Mouse (Mus musculus) spleen, adult 2 months (tissue): ENCODE data around the gene Ttc41. TPM values are rescaled to one million over a fixed set of nuclear protein-coding genes. Genes with fewer than 3 reads are reported as not detected.

Experiments used
- DNase-seq, 2 experiments: peaks; one replicate each; pipeline versions ENCODE4 v3.0.0 to v3.0.0-alpha.2; 2012 to 2021; ENCODE audit warnings: low spot score in 2 of 2, low read depth in 1 of 2
- H3K27ac ChIP-seq: fragments of 200-500 bp; 2 replicates; pipeline ENCODE4 v1.5.1; 2012; ENCODE audit warnings: low read length, inconsistent platforms; ENCODE audit not compliant: insufficient read depth
- H3K27me3 ChIP-seq: fragments of 200-500 bp; 2 replicates; pipeline ENCODE4 v1.6.1; 2012; ENCODE audit warnings: mild to moderate bottlenecking, moderate library complexity, low read length, inconsistent platforms; ENCODE audit not compliant: control insufficient read depth, insufficient read depth
- H3K36me3 ChIP-seq: fragments of 200-500 bp; 2 replicates; pipeline ENCODE4 v1.6.1; 2012; ENCODE audit warnings: mild to moderate bottlenecking, low read length, inconsistent platforms; ENCODE audit not compliant: control insufficient read depth, insufficient read depth
- H3K4me1 ChIP-seq: fragments of 200-500 bp; 2 replicates; pipeline ENCODE4 v1.6.1; 2011; ENCODE audit warnings: inconsistent platforms; ENCODE audit not compliant: control insufficient read depth, insufficient read depth, insufficient read length
- H3K4me3 ChIP-seq: fragments of 200-500 bp; 2 replicates; pipeline ENCODE4 v1.5.1; 2011; ENCODE audit warnings: mild to moderate bottlenecking, inconsistent platforms; ENCODE audit not compliant: insufficient read depth, insufficient read length; ENCODE audit errors: extremely low read depth
- CTCF ChIP-seq: fragments of 200-500 bp; IDR thresholded peaks from 2 replicates; pipeline ENCODE4 v1.5.1; 2011; ENCODE audit warnings: mild to moderate bottlenecking, inconsistent platforms; ENCODE audit not compliant: insufficient read depth, insufficient read length, insufficient replicate concordance; ENCODE audit errors: extremely low read depth
- POLR2A ChIP-seq: fragments of 200-500 bp; IDR thresholded peaks from 2 replicates; pipeline ENCODE4 v1.6.1; 2011; ENCODE audit warnings: low read depth, low read length, inconsistent platforms
- WGBS: fragments of 180-500 bp; shearing (Covaris S2); methylation state at CpG from one replicate; pipeline ENCODE4 v1.1.7; 2018; 5-methylcytosine and 5-hydroxymethylcytosine counted together
- polyA plus RNA-seq: library from polyadenylated mRNA; depleted of rRNA; stranded (reverse); fragments of >200 nt; gene quantifications from 2 replicates; pipeline ENCODE4 v1.2.3, GENCODE M21; 2012

The Ttc41 gene
- polyA plus RNA-seq, 1 experiment, result 0.58 TPM

- H3K4me1 ChIP-seq, result no peaks in the 10 kb centered on the region; the same call in 1 of the 2 replicates
- no peaks in the 10 kb centered on the region for H3K36me3 ChIP-seq
- WGBS, result 77% methylated on average over 2 of the region's 2 CpGs
- no peak overlapping the region for H3K27ac ChIP-seq
- DNase-seq, result no peak
- TF ChIP-seq CTCF (no peak), POLR2A (no peak)
- H3K27me3 ChIP-seq, result no peaks in the 10 kb centered on the region
- no peak overlapping the region for H3K4me3 ChIP-seq
Observed at GRCm38 (mm10) chr10:86793509-86793951, 87.9 kb downstream of the Ttc41 start.

- no peaks in the 10 kb centered on the region for H3K27me3 ChIP-seq
- no peak overlapping the region for H3K4me3 ChIP-seq
- no peak overlapping the region for H3K27ac ChIP-seq
- 83% methylated on average over 4 of the region's 4 CpGs for WGBS
- H3K36me3 ChIP-seq, result no peaks in the 10 kb centered on the region
- no peaks in the 10 kb centered on the region; the same call in 1 of the 2 replicates for H3K4me1 ChIP-seq
- DNase-seq, result no peak
- TF ChIP-seq POLR2A, result no peak
- no peak for TF ChIP-seq CTCF
Observed at GRCm38 (mm10) chr10:86794196-86794595, 88.6 kb downstream of the Ttc41 start.

GRCm38 (mm10) chr10:86794794-86795535 lies 89.4 kb downstream of the Ttc41 start:
- H3K4me3 ChIP-seq, result no peak overlapping the region
- no peaks in the 10 kb centered on the region for H3K27me3 ChIP-seq
- no peaks in the 10 kb centered on the region for H3K36me3 ChIP-seq
- H3K27ac ChIP-seq, result no peak overlapping the region
- WGBS, result 75% methylated on average over 9 of the region's 9 CpGs
- H3K4me1 ChIP-seq, result no peaks in the 10 kb centered on the region; the same call in 1 of the 2 replicates
- no peak for DNase-seq
- no peak for TF ChIP-seq POLR2A
- TF ChIP-seq CTCF, result no peak

- no peaks in the 10 kb centered on the region; the same call in 1 of the 2 replicates for H3K4me1 ChIP-seq
- no peaks in the 10 kb centered on the region for H3K27me3 ChIP-seq
- DNase-seq, result no peak
- no peak overlapping the region for H3K4me3 ChIP-seq
- no peaks in the 10 kb centered on the region for H3K36me3 ChIP-seq
- TF ChIP-seq POLR2A, result no peak
- TF ChIP-seq CTCF, result no peak
- 82% methylated on average over 5 of the region's 5 CpGs for WGBS
- H3K27ac ChIP-seq, result no peak overlapping the region
Observed at GRCm38 (mm10) chr10:86796073-86796741, 90.6 kb downstream of the Ttc41 start.

- Histone ChIP-seq H3K27ac (no peak overlapping the region), H3K27me3 (no peaks in the 10 kb centered on the region), H3K36me3 (peaks cover under 1% of the 10 kb centered on the region; the same call in 1 of the 2 replicates), H3K4me1 (no peaks in the 10 kb centered on the region), H3K4me3 (no peak overlapping the region)
- 92% methylated on average over 1 of the region's 1 CpGs for WGBS
- DNase-seq, result no peak
- TF ChIP-seq POLR2A (no peak), CTCF (no peak)
Observed at GRCm38 (mm10) chr10:86807362-86807761, 101.8 kb downstream of the Ttc41 start.

- peaks cover 2% of the 10 kb centered on the region; the same call in 1 of the 2 replicates for H3K36me3 ChIP-seq
- DNase-seq, result no peak
- TF ChIP-seq CTCF (no peak), POLR2A (no peak)
- H3K4me1 ChIP-seq, result no peaks in the 10 kb centered on the region
- H3K27ac ChIP-seq, result no peak overlapping the region
- no peak overlapping the region for H3K4me3 ChIP-seq
- 90% methylated on average over 15 of the region's 15 CpGs for WGBS
- no peaks in the 10 kb centered on the region for H3K27me3 ChIP-seq
Observed at GRCm38 (mm10) chr10:86808013-86808758, 102.6 kb downstream of the Ttc41 start.
